Mouse (Mus musculus) spleen, adult 2 months (tissue): ENCODE results near the gene Tubd1. TPM values are rescaled to one million over a fixed set of nuclear protein-coding genes. Genes with fewer than 3 reads are reported as not detected.

Experiments
- DNase-seq, 2 experiments: peaks; one replicate each; pipeline versions ENCODE4 v3.0.0 to v3.0.0-alpha.2; 2012 to 2021; ENCODE audit warnings: low spot score in 2 of 2, low read depth in 1 of 2
- H3K27ac ChIP-seq: fragments of 200-500 bp; 2 replicates; pipeline ENCODE4 v1.5.1; 2012; ENCODE audit warnings: low read length, inconsistent platforms; ENCODE audit not compliant: insufficient read depth
- H3K27me3 ChIP-seq: fragments of 200-500 bp; 2 replicates; pipeline ENCODE4 v1.6.1; 2012; ENCODE audit warnings: mild to moderate bottlenecking, moderate library complexity, low read length, inconsistent platforms; ENCODE audit not compliant: control insufficient read depth, insufficient read depth
- H3K36me3 ChIP-seq: fragments of 200-500 bp; 2 replicates; pipeline ENCODE4 v1.6.1; 2012; ENCODE audit warnings: mild to moderate bottlenecking, low read length, inconsistent platforms; ENCODE audit not compliant: control insufficient read depth, insufficient read depth
- H3K4me1 ChIP-seq: fragments of 200-500 bp; 2 replicates; pipeline ENCODE4 v1.6.1; 2011; ENCODE audit warnings: inconsistent platforms; ENCODE audit not compliant: control insufficient read depth, insufficient read depth, insufficient read length
- H3K4me3 ChIP-seq: fragments of 200-500 bp; 2 replicates; pipeline ENCODE4 v1.5.1; 2011; ENCODE audit warnings: mild to moderate bottlenecking, inconsistent platforms; ENCODE audit not compliant: insufficient read depth, insufficient read length; ENCODE audit errors: extremely low read depth
- CTCF ChIP-seq: fragments of 200-500 bp; IDR thresholded peaks from 2 replicates; pipeline ENCODE4 v1.5.1; 2011; ENCODE audit warnings: mild to moderate bottlenecking, inconsistent platforms; ENCODE audit not compliant: insufficient read depth, insufficient read length, insufficient replicate concordance; ENCODE audit errors: extremely low read depth
- POLR2A ChIP-seq: fragments of 200-500 bp; IDR thresholded peaks from 2 replicates; pipeline ENCODE4 v1.6.1; 2011; ENCODE audit warnings: low read depth, low read length, inconsistent platforms
- WGBS: fragments of 180-500 bp; shearing (Covaris S2); methylation state at CpG from one replicate; pipeline ENCODE4 v1.1.7; 2018; 5-methylcytosine and 5-hydroxymethylcytosine counted together
- polyA plus RNA-seq: library from polyadenylated mRNA; depleted of rRNA; stranded (reverse); fragments of >200 nt; gene quantifications from 2 replicates; pipeline ENCODE4 v1.2.3, GENCODE M21; 2012

The Tubd1 gene
- polyA plus RNA-seq, 1 experiment, result 2.2 TPM

DNA sequence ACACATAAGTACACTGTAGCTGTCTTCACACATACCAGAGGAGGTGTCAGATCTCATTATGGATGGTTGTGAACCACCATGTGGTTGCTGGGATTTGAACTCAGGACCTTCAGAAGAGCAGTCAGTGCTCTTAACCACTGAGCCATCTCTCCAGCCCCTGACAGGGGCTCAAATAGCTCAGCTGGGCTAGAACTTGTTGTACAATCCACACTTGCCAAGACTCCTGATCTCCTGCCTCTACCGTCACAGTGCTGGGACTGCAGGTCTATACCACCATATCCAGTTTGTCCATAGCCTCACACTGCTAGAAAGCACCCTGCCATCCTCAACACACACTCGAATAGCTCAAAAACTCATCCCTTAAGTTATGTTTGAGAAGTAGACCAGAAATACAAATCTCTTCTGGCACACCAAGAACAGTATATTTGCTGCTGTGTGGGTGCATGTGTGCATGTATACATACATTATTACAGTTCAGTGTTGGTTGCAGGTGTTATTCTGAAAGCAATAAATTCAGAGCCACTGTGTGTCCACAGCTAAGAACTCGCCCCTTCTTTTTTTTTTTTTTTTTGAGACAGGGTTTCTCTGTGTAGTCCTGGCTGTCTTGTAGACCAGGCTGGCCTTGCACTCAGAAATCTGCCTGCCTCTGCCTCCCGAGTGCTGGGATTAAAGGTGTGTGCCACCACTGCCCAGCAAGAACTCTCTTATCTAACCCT is 44.0 kb downstream of the Tubd1 start:
- H3K27ac ChIP-seq, result no peak overlapping the region
- H3K27me3 ChIP-seq, result no peaks in the 10 kb centered on the region
- 0 out of 2 replicates have a peak, but pooled peaks cover 2% of the 10 kb centered on the region for H3K36me3 ChIP-seq
- H3K4me3 ChIP-seq, result no peak overlapping the region
- TF ChIP-seq CTCF (no peak), POLR2A (no peak)
- WGBS, result 89% methylated on average over 4 of the region's 4 CpGs
- DNase-seq, result no peak
- peaks cover 7% of the 10 kb centered on the region; the same call in 1 of the 2 replicates for H3K4me1 ChIP-seq

DNA sequence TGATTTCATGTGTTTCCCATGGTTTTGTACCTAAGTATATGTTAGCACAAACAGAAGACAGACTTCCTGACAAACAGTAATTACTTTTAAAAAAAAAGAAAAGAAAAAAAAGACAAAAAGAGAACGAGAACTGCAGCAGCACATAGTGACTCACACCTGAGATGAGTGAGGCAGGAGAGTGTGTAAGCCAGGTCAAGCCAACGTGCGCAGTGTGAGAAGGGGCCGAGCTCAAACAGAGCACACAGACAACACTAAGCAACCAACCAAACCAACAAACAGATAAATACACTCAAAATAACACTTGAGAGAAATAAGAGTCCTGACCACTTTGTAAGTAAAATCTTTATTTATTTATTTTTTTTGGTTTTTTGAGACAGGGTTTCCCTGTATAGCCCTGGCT is 45.3 kb downstream of the Tubd1 start:
- H3K4me3 ChIP-seq, result no peak overlapping the region
- H3K4me1 ChIP-seq, result peaks cover 14% of the 10 kb centered on the region; the same call in 1 of the 2 replicates
- DNase-seq, result no peak
- TF ChIP-seq CTCF (no peak), POLR2A (no peak)
- H3K27ac ChIP-seq, result no peak overlapping the region
- no peaks in the 10 kb centered on the region for H3K36me3 ChIP-seq
- whole genome bisulfite sequencing, result 65% methylated on average over 4 of the region's 4 CpGs
- H3K27me3 ChIP-seq, result no peaks in the 10 kb centered on the region

DNA sequence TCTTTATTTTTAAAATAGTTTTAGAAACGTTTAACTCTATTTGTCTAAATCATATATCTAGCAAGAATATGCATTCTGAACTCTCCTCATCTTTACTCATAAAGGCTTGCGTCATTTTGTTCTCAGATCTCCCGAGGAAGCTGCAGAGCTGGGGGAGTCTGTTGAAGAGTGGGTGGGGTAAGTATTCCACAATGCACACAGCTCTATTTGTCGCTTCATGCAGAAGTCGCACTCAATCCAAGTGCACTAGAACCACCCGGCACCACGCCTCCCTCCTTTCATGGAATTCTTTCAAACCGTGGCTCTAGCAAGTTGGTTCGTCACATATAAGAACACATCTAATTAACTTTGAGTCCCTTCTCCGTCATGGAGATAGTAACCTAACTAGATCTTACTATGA is 45.8 kb downstream of the Tubd1 start:
- Histone ChIP-seq H3K4me1 (peaks cover 14% of the 10 kb centered on the region; the same call in 1 of the 2 replicates), H3K27me3 (no peaks in the 10 kb centered on the region), H3K27ac (no peak overlapping the region), H3K4me3 (no peak overlapping the region), H3K36me3 (no peaks in the 10 kb centered on the region)
- 87% methylated on average over 10 of the region's 10 CpGs for WGBS
- TF ChIP-seq CTCF, result no peak
- no peak for TF ChIP-seq POLR2A
- DNase-seq, result no peak

DNA sequence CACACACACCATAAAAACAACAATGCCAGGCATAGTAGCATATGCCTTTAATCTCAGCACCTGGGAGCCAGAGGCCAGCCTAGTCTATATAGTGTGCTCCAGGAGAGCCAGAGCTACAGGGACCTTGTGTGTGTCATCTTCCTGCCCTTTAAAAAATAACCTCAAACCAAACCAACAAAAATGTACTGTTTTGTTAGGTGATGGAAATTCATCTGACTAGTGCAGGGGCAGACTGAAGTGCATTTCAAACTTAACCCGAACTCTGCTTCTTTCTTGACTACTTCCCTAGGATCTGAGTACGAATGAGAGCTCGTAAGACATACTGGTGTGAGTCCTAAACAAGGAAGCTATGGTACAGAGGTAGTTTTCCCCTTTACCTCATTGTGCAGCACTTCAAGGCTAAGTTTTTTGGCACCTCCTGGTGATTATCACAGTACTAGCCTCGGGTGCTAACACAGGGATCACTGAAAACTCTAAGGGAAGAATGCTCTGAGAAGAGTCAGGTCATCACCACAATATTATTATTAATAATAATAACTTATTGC is 46.6 kb downstream of the Tubd1 start:
- 38% methylated on average over 4 of the region's 4 CpGs for WGBS
- no peak for TF ChIP-seq CTCF
- 0 out of 2 replicates have a peak overlapping the region, but pooled peaks have one; percentile 4 for H3K27ac ChIP-seq
- DNase-seq, result no peak
- H3K4me1 ChIP-seq, result peaks cover 14% of the 10 kb centered on the region; the same call in 1 of the 2 replicates
- H3K36me3 ChIP-seq, result no peaks in the 10 kb centered on the region
- no peak overlapping the region for H3K4me3 ChIP-seq
- no peaks in the 10 kb centered on the region for H3K27me3 ChIP-seq

DNA sequence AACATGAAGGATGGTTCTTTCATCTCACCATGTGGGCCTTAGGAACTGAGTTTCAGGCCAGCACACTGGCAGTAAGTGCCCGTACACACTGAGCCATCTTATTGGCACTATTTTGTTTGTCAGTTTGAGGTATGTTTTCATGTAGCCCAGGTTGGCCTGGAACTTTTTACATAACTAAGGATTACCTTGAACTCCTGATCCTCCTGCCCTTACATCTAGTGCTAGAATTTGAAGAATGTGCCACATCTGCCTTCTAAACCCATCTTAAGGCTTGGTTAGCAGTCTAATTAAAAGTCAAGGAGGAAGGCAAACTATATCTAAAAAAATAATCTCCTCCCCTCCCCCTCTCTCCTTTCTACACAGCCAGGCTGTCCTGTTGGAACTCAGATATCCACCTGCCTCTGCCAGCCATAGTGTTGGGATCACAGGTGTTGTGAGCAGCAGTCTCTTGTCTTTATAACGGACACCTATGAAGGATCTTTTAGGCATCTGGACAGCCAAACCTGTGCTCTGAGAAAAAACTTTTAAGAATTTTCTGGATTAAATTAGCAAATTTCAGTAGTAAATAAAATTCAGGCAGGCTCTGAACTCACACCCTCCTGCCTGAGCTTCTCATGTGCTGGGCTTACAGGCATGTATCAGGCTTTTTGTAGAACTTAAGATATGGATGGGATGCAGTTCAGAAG is 47.3 kb downstream of the Tubd1 start:
- no peak for TF ChIP-seq POLR2A
- no peak for TF ChIP-seq CTCF
- no peaks in the 10 kb centered on the region for H3K36me3 ChIP-seq
- peak overlapping the region; percentile 32; the same call in 1 of the 2 replicates for H3K27ac ChIP-seq
- H3K27me3 ChIP-seq, result no peaks in the 10 kb centered on the region
- DNase-seq, result no peak
- peaks cover 14% of the 10 kb centered on the region; the same call in 1 of the 2 replicates for H3K4me1 ChIP-seq
- WGBS, result 73% methylated on average over 2 of the region's 2 CpGs
- H3K4me3 ChIP-seq, result no peak overlapping the region

DNA sequence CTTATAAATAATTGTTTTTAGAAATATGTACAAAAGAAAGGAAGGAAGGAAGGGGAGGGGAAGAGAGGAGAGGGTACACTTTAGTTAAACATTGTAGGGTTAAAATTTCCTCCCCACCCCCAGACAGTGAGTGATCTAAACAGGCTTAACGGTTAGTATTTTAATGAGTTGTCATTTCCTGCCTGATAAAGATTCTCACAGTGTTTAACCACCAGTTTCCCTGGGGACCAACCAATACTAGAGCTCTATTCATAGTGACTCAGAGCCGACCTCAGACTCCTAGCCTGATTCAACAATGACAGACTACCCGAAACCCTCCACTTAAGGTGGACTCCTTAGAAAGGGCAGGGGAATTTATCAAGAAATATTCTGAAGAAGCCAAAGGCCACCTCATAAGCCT is 48.2 kb downstream of the Tubd1 start:
- DNase-seq, result peak; percentile 40 to 68
- no peak for TF ChIP-seq CTCF
- no peak for TF ChIP-seq POLR2A
- H3K4me1 ChIP-seq, result peaks cover 11% of the 10 kb centered on the region; the same call in 1 of the 2 replicates
- H3K27me3 ChIP-seq, result no peaks in the 10 kb centered on the region
- no peaks in the 10 kb centered on the region; the same call in 1 of the 2 replicates for H3K36me3 ChIP-seq
- 9% methylated on average over 3 of the region's 3 CpGs for WGBS
- H3K4me3 ChIP-seq, result no peak overlapping the region
- no peak overlapping the region for H3K27ac ChIP-seq

DNA sequence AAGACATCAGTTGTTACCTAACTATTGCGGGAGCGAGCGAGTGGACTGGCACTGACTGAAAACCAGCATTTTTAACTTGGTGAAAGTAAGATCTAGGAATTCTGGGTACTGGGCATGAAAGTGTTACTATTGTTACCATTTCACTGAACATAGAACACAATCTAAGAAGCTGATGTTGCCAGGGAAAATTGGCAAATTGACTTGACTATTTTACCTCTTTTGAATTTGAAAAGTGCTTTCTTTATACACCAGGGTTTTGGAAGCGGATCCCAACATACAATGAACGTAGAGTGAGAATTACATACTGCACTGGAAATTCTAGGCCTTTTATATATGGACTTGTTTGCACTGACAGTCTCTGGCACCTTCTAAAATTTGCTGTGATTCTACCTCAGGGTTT is 48.7 kb downstream of the Tubd1 start:
- H3K4me3 ChIP-seq, result no peak overlapping the region
- TF ChIP-seq POLR2A (no peak), CTCF (no peak)
- DNase-seq, result no peak
- H3K4me1 ChIP-seq, result peaks cover 10% of the 10 kb centered on the region; the same call in 1 of the 2 replicates
- no peak overlapping the region for H3K27ac ChIP-seq
- H3K27me3 ChIP-seq, result no peaks in the 10 kb centered on the region
- 56% methylated on average over 5 of the region's 5 CpGs for WGBS
- no peaks in the 10 kb centered on the region; the same call in 1 of the 2 replicates for H3K36me3 ChIP-seq
